Mouse (Mus musculus) cortical plate, adult 2 months (tissue): ENCODE measurements around the gene Gins1. TPM values are rescaled to one million over a fixed set of nuclear protein-coding genes. Genes with fewer than 3 reads are reported as not detected.
"Not testable (repeated sequence)": the region's sequence is repeated elsewhere in the genome, so short reads cannot be mapped to it uniquely, and the experiment has no call there.

ENCODE experiments used
- H3K27ac ChIP-seq: fragments of 200-500 bp; 2 replicates; pipeline ENCODE4 v1.5.1; 2012; ENCODE audit warnings: low read length, control low read depth, inconsistent platforms; ENCODE audit not compliant: insufficient read depth
- H3K4me1 ChIP-seq: fragments of 200-500 bp; 2 replicates; pipeline ENCODE4 v1.6.1; 2011; ENCODE audit warnings: low read length; ENCODE audit not compliant: control insufficient read depth, insufficient read depth
- H3K4me3 ChIP-seq: fragments of 200-500 bp; 2 replicates; pipeline ENCODE4 v1.5.1; 2011; ENCODE audit warnings: mild to moderate bottlenecking, low read length, control low read depth; ENCODE audit not compliant: insufficient read depth
- CTCF ChIP-seq: fragments of 200-500 bp; IDR thresholded peaks from 2 replicates; pipeline ENCODE4 v1.5.1; 2011; ENCODE audit warnings: mild to moderate bottlenecking, control low read depth, low read length; ENCODE audit not compliant: insufficient read depth; ENCODE audit errors: extremely low read depth
- POLR2A ChIP-seq: fragments of 200-500 bp; IDR thresholded peaks from 2 replicates; pipeline ENCODE4 v1.6.1; 2011; ENCODE audit warnings: mild to moderate bottlenecking, low read length, control low read depth; ENCODE audit not compliant: insufficient read depth; ENCODE audit errors: extremely low read depth
- polyA plus RNA-seq: library from polyadenylated mRNA; depleted of rRNA; stranded (reverse); fragments of >200 nt; gene quantifications from 2 replicates; pipeline ENCODE4 v1.2.3, GENCODE M21; 2012

Gene Gins1
- polyA plus RNA-seq, 1 experiment = 1.9 TPM

- 0 out of 2 replicates have a peak, but pooled peaks cover 1% of the 10 kb centered on the region for H3K4me1 ChIP-seq
These were observed 18.3 kb downstream of the Gins1 start for GRCm38 (mm10) chr2:150923505-150923904.

GRCm38 (mm10) chr2:150927038-150927720 is 22.0 kb downstream of the Gins1 start:
- H3K4me1 ChIP-seq = 0 out of 2 replicates have a peak, but pooled peaks cover 1% of the 10 kb centered on the region
- no peak for TF ChIP-seq CTCF
- TF ChIP-seq POLR2A = no peak
- H3K4me3 ChIP-seq = no peak overlapping the region
- H3K27ac ChIP-seq = no peak overlapping the region

More at GRCm38 (mm10) chr2:150923505-150923904, 18.3 kb downstream of the Gins1 start:
- TF ChIP-seq CTCF (no peak), POLR2A (no peak)
- no peak overlapping the region for H3K27ac ChIP-seq
- H3K4me3 ChIP-seq = no peak overlapping the region

GRCm38 (mm10) chr2:150929156-150929555 is 24.0 kb downstream of the Gins1 start:
- no peaks in the 10 kb centered on the region for H3K4me1 ChIP-seq
- H3K27ac ChIP-seq = no peak overlapping the region
- TF ChIP-seq CTCF (no peak), POLR2A (no peak)
- no peak overlapping the region for H3K4me3 ChIP-seq

GRCm38 (mm10) chr2:150930806-150931205 is 25.6 kb downstream of the Gins1 start:
- no peaks in the 10 kb centered on the region for H3K4me1 ChIP-seq
- H3K27ac ChIP-seq = no peak overlapping the region
- TF ChIP-seq POLR2A (no peak), CTCF (no peak)
- H3K4me3 ChIP-seq = no peak overlapping the region

GRCm38 (mm10) chr2:150933482-150933881 is 28.3 kb downstream of the Gins1 start:
- Histone ChIP-seq H3K4me3 (no peak overlapping the region), H3K27ac (no peak overlapping the region), H3K4me1 (no peaks in the 10 kb centered on the region)
- TF ChIP-seq POLR2A = no peak
- no peak for TF ChIP-seq CTCF

- Histone ChIP-seq H3K27ac (no peak overlapping the region), H3K4me3 (no peak overlapping the region), H3K4me1 (no peaks in the 10 kb centered on the region)
- TF ChIP-seq POLR2A = no peak
- no peak for TF ChIP-seq CTCF
These were observed 29.5 kb downstream of the Gins1 start for GRCm38 (mm10) chr2:150934659-150935058.

GRCm38 (mm10) chr2:150944017-150944416 is 38.8 kb downstream of the Gins1 start:
- TF ChIP-seq CTCF (no peak), POLR2A (no peak)
- Histone ChIP-seq H3K4me1 (no peaks in the 10 kb centered on the region), H3K27ac (no peak overlapping the region), H3K4me3 (no peak overlapping the region)

GRCm38 (mm10) chr2:150947341-150947740 is 42.1 kb downstream of the Gins1 start:
- H3K4me1 ChIP-seq, H3K27ac ChIP-seq, H3K4me3 ChIP-seq: not testable (repeated sequence)

- H3K4me3 ChIP-seq, H3K4me1 ChIP-seq, H3K27ac ChIP-seq: not testable (repeated sequence)
These were observed 42.8 kb downstream of the Gins1 start for GRCm38 (mm10) chr2:150947880-150948611.

- TF ChIP-seq POLR2A (no peak), CTCF (no peak)
- Histone ChIP-seq H3K27ac (no peak overlapping the region), H3K4me3 (no peak overlapping the region), H3K4me1 (no peaks in the 10 kb centered on the region)
These were observed 43.6 kb downstream of the Gins1 start for GRCm38 (mm10) chr2:150948786-150949185.

- TF ChIP-seq CTCF = no peak
- TF ChIP-seq POLR2A = no peak
- Histone ChIP-seq H3K4me1 (no peaks in the 10 kb centered on the region), H3K4me3 (no peak overlapping the region), H3K27ac (no peak overlapping the region)
These were observed 44.5 kb downstream of the Gins1 start for GRCm38 (mm10) chr2:150949652-150950051.
